Mouse (Mus musculus): Measurements from ENCODE around the gene Vil1. TPM values are rescaled to one million over a fixed set of nuclear protein-coding genes. Genes with fewer than 3 reads are reported as not detected.

Gene Vil1
- 0.05 TPM in 1 of 2 replicates, not detected in the other for total RNA-seq (2017)

- ATAC-seq (replicated peaks; ENCODE audit: low read depth, poor library complexity, severe bottlenecking) = no peak
Observed at GRCm38 (mm10) chr1:74408589-74409504, at the start of gene Vil1. TSS of gene Vil1 (plus strand) at chr1:74409376.

GRCm38 (mm10) chr1:74359952-74360517 is 49.1 kb upstream of the Vil1 start:
- no peak for ATAC-seq (replicated peaks; ENCODE audit: low read depth, poor library complexity, severe bottlenecking)

GRCm38 (mm10) chr1:74361812-74362211 is 47.4 kb upstream of the Vil1 start, which contains the start of gene Catip:
TSS of gene Catip (plus strand) at chr1:74362108.
- ATAC-seq (replicated peaks; ENCODE audit: low read depth, poor library complexity, severe bottlenecking) = peak; percentile 77

- no peak for ATAC-seq (replicated peaks; ENCODE audit: low read depth, poor library complexity, severe bottlenecking)
Observed at GRCm38 (mm10) chr1:74362325-74363229, 46.6 kb upstream of the Vil1 start.

GRCm38 (mm10) chr1:74363437-74363836 is 45.7 kb upstream of the Vil1 start:
- ATAC-seq (replicated peaks; ENCODE audit: low read depth, poor library complexity, severe bottlenecking) = no peak

- no peak for ATAC-seq (replicated peaks; ENCODE audit: low read depth, poor library complexity, severe bottlenecking)
Observed at GRCm38 (mm10) chr1:74364270-74364669, 44.9 kb upstream of the Vil1 start.

- ATAC-seq (replicated peaks; ENCODE audit: low read depth, poor library complexity, severe bottlenecking) = peak; percentile 88
Observed at GRCm38 (mm10) chr1:74367886-74368645, 41.1 kb upstream of the Vil1 start.

- ATAC-seq (replicated peaks; ENCODE audit: low read depth, poor library complexity, severe bottlenecking) = no peak
Observed at GRCm38 (mm10) chr1:74370040-74370439, 39.1 kb upstream of the Vil1 start.

- peak; percentile 85 for ATAC-seq (replicated peaks; ENCODE audit: low read depth, poor library complexity, severe bottlenecking)
Observed at GRCm38 (mm10) chr1:74373372-74373771, 35.8 kb upstream of the Vil1 start.

GRCm38 (mm10) chr1:74374980-74375379 is 34.2 kb upstream of the Vil1 start, which contains the start of gene Slc11a1:
TSS of gene Slc11a1 (plus strand) at chr1:74375195.
- ATAC-seq (replicated peaks; ENCODE audit: low read depth, poor library complexity, severe bottlenecking) = peak; percentile 58

- no peak for ATAC-seq (replicated peaks; ENCODE audit: low read depth, poor library complexity, severe bottlenecking)
Observed at GRCm38 (mm10) chr1:74375561-74375960, 33.6 kb upstream of the Vil1 start.

- ATAC-seq (replicated peaks; ENCODE audit: low read depth, poor library complexity, severe bottlenecking) = no peak
Observed at GRCm38 (mm10) chr1:74376396-74376795, 32.8 kb upstream of the Vil1 start.

GRCm38 (mm10) chr1:74379058-74379504 is 30.1 kb upstream of the Vil1 start:
- ATAC-seq (replicated peaks; ENCODE audit: low read depth, poor library complexity, severe bottlenecking) = no peak

- no peak for ATAC-seq (replicated peaks; ENCODE audit: low read depth, poor library complexity, severe bottlenecking)
Observed at GRCm38 (mm10) chr1:74380484-74380883, 28.7 kb upstream of the Vil1 start.

GRCm38 (mm10) chr1:74381588-74382021 is 27.6 kb upstream of the Vil1 start:
- ATAC-seq (replicated peaks; ENCODE audit: low read depth, poor library complexity, severe bottlenecking) = peak; percentile 27

GRCm38 (mm10) chr1:74383385-74383784 is 25.8 kb upstream of the Vil1 start:
- no peak for ATAC-seq (replicated peaks; ENCODE audit: low read depth, poor library complexity, severe bottlenecking)

GRCm38 (mm10) chr1:74384525-74384924 is 24.7 kb upstream of the Vil1 start:
- no peak for ATAC-seq (replicated peaks; ENCODE audit: low read depth, poor library complexity, severe bottlenecking)

GRCm38 (mm10) chr1:74385064-74385463 is 24.1 kb upstream of the Vil1 start:
- no peak for ATAC-seq (replicated peaks; ENCODE audit: low read depth, poor library complexity, severe bottlenecking)

GRCm38 (mm10) chr1:74385531-74385930 is 23.6 kb upstream of the Vil1 start:
- ATAC-seq (replicated peaks; ENCODE audit: low read depth, poor library complexity, severe bottlenecking) = no peak

Measured in common myeloid progenitor, adult 5-6 weeks (primary cell).